Mouse (Mus musculus) olfactory bulb, adult 2 months (tissue): ENCODE data around the gene Borcs5. TPM values are rescaled to one million over a fixed set of nuclear protein-coding genes. Genes with fewer than 3 reads are reported as not detected.

Source experiments
- H3K27ac ChIP-seq: fragments of 200-500 bp; 2 replicates; pipeline ENCODE4 v1.5.1; 2012; ENCODE audit warnings: low read depth, low read length; ENCODE audit not compliant: insufficient read depth
- H3K4me1 ChIP-seq: fragments of 200-500 bp; 2 replicates; pipeline ENCODE4 v1.6.1; 2012; ENCODE audit warnings: low read length; ENCODE audit not compliant: control insufficient read depth, insufficient read depth
- H3K4me3 ChIP-seq: fragments of 200-500 bp; 2 replicates; pipeline ENCODE4 v1.5.1; 2012; ENCODE audit warnings: mild to moderate bottlenecking, low read depth, low read length, moderate library complexity; ENCODE audit not compliant: insufficient read depth
- CTCF ChIP-seq: fragments of 200-500 bp; IDR thresholded peaks from 2 replicates; pipeline ENCODE4 v1.5.1; 2012; ENCODE audit warnings: low read depth, mild to moderate bottlenecking, low read length, moderate library complexity; ENCODE audit not compliant: insufficient read depth
- POLR2A ChIP-seq: fragments of 200-500 bp; IDR thresholded peaks from 2 replicates; pipeline ENCODE4 v1.6.1; 2012; ENCODE audit warnings: mild to moderate bottlenecking, low read depth, low read length, moderate library complexity; ENCODE audit not compliant: insufficient read depth
- WGBS: fragments of 180-500 bp; shearing (Covaris S2); methylation state at CpG from one replicate; pipeline ENCODE4 v1.1.7; 2018; 5-methylcytosine and 5-hydroxymethylcytosine counted together
- polyA plus RNA-seq: library from polyadenylated mRNA; stranded (reverse); fragments of >200 nt; gene quantifications from 2 replicates; pipeline ENCODE4 v1.2.4, GENCODE M21; 2012; ENCODE audit warnings: low replicate concordance; ENCODE audit not compliant: missing spikeins, insufficient read depth, insufficient read length

Gene Borcs5
- polyA plus RNA-seq, 1 experiment = not detected

DNA sequence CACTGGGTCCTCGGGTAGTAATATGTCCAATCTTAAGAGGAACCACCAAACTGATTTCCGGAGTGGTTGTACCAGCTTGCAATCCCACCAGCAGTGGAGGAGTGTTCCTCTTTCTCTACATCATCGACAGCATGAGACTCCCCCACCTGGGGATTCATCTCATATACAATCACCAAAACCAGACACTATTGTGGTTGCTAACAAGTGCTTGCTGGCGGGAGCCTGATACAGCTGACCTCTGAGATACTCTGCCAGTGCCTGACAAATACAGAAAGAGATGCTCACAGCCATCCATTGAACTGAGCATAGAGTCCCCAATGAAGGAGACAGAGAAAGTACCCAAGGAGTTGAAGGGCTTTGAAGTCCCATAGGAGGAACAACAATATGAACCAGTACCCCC lies 116.7 kb downstream of the Borcs5 start:
- 96% methylated on average over 4 of the region's 4 CpGs for WGBS
- TF ChIP-seq POLR2A (no peak), CTCF (no peak)
- no peak overlapping the region for H3K4me3 ChIP-seq
- no peak overlapping the region for H3K27ac ChIP-seq
- H3K4me1 ChIP-seq = no peaks in the 10 kb centered on the region

Other genes with a start within 250 kb of the Borcs5 start
- not detected in 2 replicates for gene Bcl2l14, start 243.2 kb upstream of the Borcs5 start, polyA plus RNA-seq
- gene Lrp6, start 72.5 kb upstream of the Borcs5 start, polyA plus RNA-seq = 154 TPM in 1 of 2 replicates, not detected in the other
- not detected in 2 replicates for gene Mansc1, start 7.0 kb upstream of the Borcs5 start, polyA plus RNA-seq
- gene Dusp16, start 153.1 kb downstream of the Borcs5 start, polyA plus RNA-seq = not detected in 2 replicates
- gene Crebl2, start 190.6 kb downstream of the Borcs5 start, polyA plus RNA-seq = not detected in 2 replicates